Mouse (Mus musculus) retina, postnatal 7 days (tissue): ENCODE measurements around the gene Trp53tg5.

Experiments used
- DNase-seq: peaks from one replicate; pipeline ENCODE4 v3.0.0-alpha.2; 2012; ENCODE audit warnings: low read depth, low spot score

Gene Trp53tg5

GRCm38 (mm10) chr2:164496847-164497690, 23.5 kb upstream of the Trp53tg5 start, which contains the start of gene Pigt:
Gene Pigt, plus strand, starts transcription at chr2:164497520.
- peak; percentile 81 for DNase-seq

GRCm38 (mm10) chr2:164496331-164496730, 22.8 kb upstream of the Trp53tg5 start:
- DNase-seq: no peak

GRCm38 (mm10) chr2:164494126-164494525, 20.6 kb upstream of the Trp53tg5 start:
- DNase-seq: no peak

- DNase-seq: no peak
Observed at GRCm38 (mm10) chr2:164487812-164488211, 14.3 kb upstream of the Trp53tg5 start.

GRCm38 (mm10) chr2:164487115-164487527, 13.6 kb upstream of the Trp53tg5 start:
- DNase-seq: no peak

GRCm38 (mm10) chr2:164486258-164487114, 13.0 kb upstream of the Trp53tg5 start:
- peak; percentile 34 for DNase-seq

GRCm38 (mm10) chr2:164485681-164486257, 12.2 kb upstream of the Trp53tg5 start, which contains the start of gene Dbndd2:
Gene Dbndd2, plus strand, starts transcription at chr2:164486106.
- DNase-seq: peak; percentile 30

GRCm38 (mm10) chr2:164470254-164470653, 3.3 kb downstream of the Trp53tg5 start:
- peak; percentile 39 for DNase-seq

GRCm38 (mm10) chr2:164466787-164467186, 6.7 kb downstream of the Trp53tg5 start:
- no peak for DNase-seq

- DNase-seq: no peak
Observed at GRCm38 (mm10) chr2:164465161-164465560, 8.4 kb downstream of the Trp53tg5 start.

GRCm38 (mm10) chr2:164460745-164461551, 12.6 kb downstream of the Trp53tg5 start, which contains the start of gene Gm20458:
Gene Gm20458, plus strand, starts transcription at chr2:164460967.
- DNase-seq: peak; percentile 97

- no peak for DNase-seq
Observed at GRCm38 (mm10) chr2:164458535-164458934, 15.0 kb downstream of the Trp53tg5 start.

- no peak for DNase-seq
Observed at GRCm38 (mm10) chr2:164457942-164458341, 15.6 kb downstream of the Trp53tg5 start.

GRCm38 (mm10) chr2:164456864-164457300, 16.6 kb downstream of the Trp53tg5 start, which contains the start of gene Sys1:
Gene Sys1, plus strand, starts transcription at chr2:164456964.
- no peak for DNase-seq

- no peak for DNase-seq
Observed at GRCm38 (mm10) chr2:164456413-164456812, 17.1 kb downstream of the Trp53tg5 start.

GRCm38 (mm10) chr2:164455421-164456190, 17.9 kb downstream of the Trp53tg5 start:
- no peak for DNase-seq

GRCm38 (mm10) chr2:164454846-164455245, 18.7 kb downstream of the Trp53tg5 start:
- DNase-seq: no peak

GRCm38 (mm10) chr2:164453887-164454500, 19.5 kb downstream of the Trp53tg5 start:
- no peak for DNase-seq

GRCm38 (mm10) chr2:164453047-164453757, 20.3 kb downstream of the Trp53tg5 start:
- no peak for DNase-seq
